Mouse (Mus musculus) ovary, postnatal 10 days (tissue): ENCODE data around the gene Igfbp3.

Experiments
- DNase-seq: peaks from one replicate; pipeline ENCODE4 v3.0.0; 2022; ENCODE audit warnings: low spot score

Gene Igfbp3

GRCm38 (mm10) chr11:7161502-7162174, 52.1 kb downstream of the Igfbp3 start:
- no peak for DNase-seq

DNA sequence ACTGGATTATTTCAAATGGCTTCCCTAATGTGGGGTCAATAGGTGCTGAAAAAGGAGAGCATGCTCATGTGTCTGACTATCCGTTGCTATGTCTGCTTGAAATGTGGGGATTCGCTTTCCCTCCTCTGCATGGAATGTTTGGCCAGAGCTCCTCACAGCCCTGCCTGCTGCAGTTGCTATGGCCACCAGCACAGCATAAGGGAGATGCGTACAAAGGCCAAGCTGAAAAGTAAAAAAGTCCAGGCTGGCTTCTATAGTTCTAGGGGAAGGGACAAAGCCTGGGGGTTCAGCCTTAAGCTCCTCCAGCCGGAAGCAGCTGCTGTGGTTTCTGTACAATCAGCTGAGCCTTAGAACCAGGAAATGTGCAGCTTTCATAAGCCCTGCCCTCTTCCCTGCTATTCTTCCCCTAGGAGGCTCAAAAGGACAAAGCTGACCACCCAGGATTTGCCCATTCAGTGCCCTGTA, 53.1 kb downstream of the Igfbp3 start:
- no peak for DNase-seq

DNA sequence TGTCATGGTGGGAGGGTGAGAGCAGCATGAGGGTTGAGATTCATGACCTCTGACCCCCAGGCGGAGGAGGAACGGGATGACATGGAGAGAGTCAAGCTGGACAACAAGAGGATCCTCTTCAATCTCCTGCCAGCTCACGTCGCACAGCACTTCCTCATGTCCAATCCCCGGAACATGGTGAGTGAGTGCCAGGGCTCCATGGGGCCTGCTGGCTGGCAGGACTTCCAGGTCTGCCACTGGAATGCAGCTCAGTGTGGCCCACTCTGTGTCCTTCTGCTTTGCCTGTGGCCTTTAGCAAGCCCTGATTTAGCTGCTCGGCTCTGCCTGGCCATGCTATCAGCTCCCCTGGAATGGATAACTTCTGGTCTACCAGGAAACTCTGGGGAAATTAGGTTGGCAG, 53.6 kb downstream of the Igfbp3 start:
- no peak for DNase-seq

GRCm38 (mm10) chr11:7158196-7158595, 55.5 kb downstream of the Igfbp3 start:
- DNase-seq = no peak

GRCm38 (mm10) chr11:7156427-7156826, 57.3 kb downstream of the Igfbp3 start:
- DNase-seq = no peak
